Mouse (Mus musculus): ENCODE measurements around the gene Ywhag.

The Ywhag gene

GRCm38 (mm10) chr5:135934481-135935175 lies at the start of gene Ywhag:
TSS of gene Ywhag (minus strand) at chr5:135934616.
- peak; percentile 88 for ATAC-seq (ENCODE audit: low TSS enrichment)

- ATAC-seq (ENCODE audit: low TSS enrichment): no peak
These were observed 48.0 kb upstream of the Ywhag start for GRCm38 (mm10) chr5:135982398-135982797.

GRCm38 (mm10) chr5:135979904-135980303 lies 45.5 kb upstream of the Ywhag start, which contains the start of gene Zp3:
TSS of gene Zp3 (plus strand) at chr5:135980099.
- no peak for ATAC-seq (ENCODE audit: low TSS enrichment)

GRCm38 (mm10) chr5:135979381-135979780 lies 45.0 kb upstream of the Ywhag start:
- ATAC-seq (ENCODE audit: low TSS enrichment): no peak

GRCm38 (mm10) chr5:135975893-135976668 lies 41.7 kb upstream of the Ywhag start:
- no peak for ATAC-seq (ENCODE audit: low TSS enrichment)

GRCm38 (mm10) chr5:135974365-135974764 lies 39.9 kb upstream of the Ywhag start, which contains the start of gene Ssc4d:
TSS of gene Ssc4d (minus strand) at chr5:135974531.
- no peak for ATAC-seq (ENCODE audit: low TSS enrichment)

- ATAC-seq (ENCODE audit: low TSS enrichment): no peak
These were observed 37.5 kb upstream of the Ywhag start for GRCm38 (mm10) chr5:135971876-135972275.

- ATAC-seq (ENCODE audit: low TSS enrichment): no peak
These were observed 35.8 kb upstream of the Ywhag start for GRCm38 (mm10) chr5:135970247-135970646.

GRCm38 (mm10) chr5:135968781-135969180 lies 34.4 kb upstream of the Ywhag start:
- no peak for ATAC-seq (ENCODE audit: low TSS enrichment)

- ATAC-seq (ENCODE audit: low TSS enrichment): no peak
These were observed 32.5 kb upstream of the Ywhag start for GRCm38 (mm10) chr5:135966866-135967265.

GRCm38 (mm10) chr5:135965501-135965930 lies 31.1 kb upstream of the Ywhag start:
- no peak for ATAC-seq (ENCODE audit: low TSS enrichment)

GRCm38 (mm10) chr5:135963280-135963627 lies 28.8 kb upstream of the Ywhag start:
- 0 out of 2 replicates have a peak, but pooled peaks have one; percentile 2 for ATAC-seq (ENCODE audit: low TSS enrichment)

GRCm38 (mm10) chr5:135962492-135963279 lies 28.3 kb upstream of the Ywhag start:
- ATAC-seq (ENCODE audit: low TSS enrichment): peak; percentile 93

- ATAC-seq (ENCODE audit: low TSS enrichment): no peak
These were observed 27.7 kb upstream of the Ywhag start for GRCm38 (mm10) chr5:135962125-135962491.

- no peak for ATAC-seq (ENCODE audit: low TSS enrichment)
These were observed 26.7 kb upstream of the Ywhag start for GRCm38 (mm10) chr5:135960909-135961635.

GRCm38 (mm10) chr5:135959911-135960310 lies 25.5 kb upstream of the Ywhag start:
- no peak for ATAC-seq (ENCODE audit: low TSS enrichment)

GRCm38 (mm10) chr5:135958367-135958766 lies 24.0 kb upstream of the Ywhag start:
- ATAC-seq (ENCODE audit: low TSS enrichment): no peak

- ATAC-seq (ENCODE audit: low TSS enrichment): peak; percentile 93
These were observed 23.0 kb upstream of the Ywhag start for GRCm38 (mm10) chr5:135957207-135957974.

- ATAC-seq (ENCODE audit: low TSS enrichment): no peak
These were observed 22.1 kb upstream of the Ywhag start for GRCm38 (mm10) chr5:135956300-135957206.

GRCm38 (mm10) chr5:135952830-135953229 lies 18.4 kb upstream of the Ywhag start:
- no peak for ATAC-seq (ENCODE audit: low TSS enrichment)
